In genomic region chr7:28049476-28050409, GRCm38 (mm10) we compare ENCODE assay signal across 8 mouse cellular contexts. TPM values are rescaled to one million over a fixed set of nuclear protein-coding genes. Genes with fewer than 3 reads are reported as not detected.
A peak's percentile ranks its signal among the peaks of the same experiment; 100 is the strongest.
DNase-seq lines count a peak whose midpoint lies in the region; ATAC-seq and TF ChIP-seq lines count a peak whose summit lies in the region.

TSS of gene Psmc4 (minus strand) at chr7:28050101.

- TF ChIP-seq CTCF in gastrocnemius, adult 2 months (IDR thresholded peaks at IDR 0.05) = peak; percentile 96; the same call in 1 of the 2 replicates
- peak; percentile 86 for TF ChIP-seq CTCF in hindbrain, postnatal 0 days (IDR thresholded peaks at IDR 0.05; ENCODE audit: low read depth)
- TF ChIP-seq CTCF in left cerebral cortex, adult 2 months (IDR thresholded peaks at IDR 0.05) = peak; percentile 95

- under 1% methylated on average over 52 of the region's 52 CpGs for WGBS in hindbrain, postnatal 0 days

- peaks cover 34% of the 10 kb centered on the region for H3K36me3 ChIP-seq in hindbrain, postnatal 0 days (ENCODE audit: insufficient read depth, low read length)

- H3K4me3 ChIP-seq in gastrocnemius, adult 2 months = peak within 1 kb of the TSS; percentile 98
- peak within 1 kb of the TSS; percentile 87 for H3K4me3 ChIP-seq in hindbrain, postnatal 0 days (ENCODE audit: low read length)
- H3K4me3 ChIP-seq in left cerebral cortex, adult 2 months = peak within 1 kb of the TSS; percentile 81

- intact Hi-C loops in gastrocnemius, adult 2 months (cut with DNase I) = loop anchor here (1.0 to 5.0 kb wide), 3 partner anchors 53 to 165 kb away; no protein-coding TSS in a partner anchor
- intact Hi-C loops in left cerebral cortex, adult 2 months (cut with DNase I) = loop anchor here (1.0 kb wide), 3 partner anchors 51 to 119 kb away; no protein-coding TSS in a partner anchor

- no peaks in the 10 kb centered on the region; the same call in 1 of the 2 replicates for H3K4me1 ChIP-seq in hindbrain, postnatal 0 days (ENCODE audit: insufficient read depth, low read length)

- peak within 1 kb of the TSS; percentile 93 for H3K27ac ChIP-seq in gastrocnemius, adult 2 months
- peak within 1 kb of the TSS; percentile 73; the same call in 1 of the 2 replicates for H3K27ac ChIP-seq in hindbrain, postnatal 0 days
- H3K27ac ChIP-seq in left cerebral cortex, adult 2 months = peak within 1 kb of the TSS; percentile 66

- peak; percentile 99 for ATAC-seq in common myeloid progenitor, adult 5-6 weeks (replicated peaks; ENCODE audit: low read depth, poor library complexity, severe bottlenecking)
- ATAC-seq in hindbrain, postnatal 0 days = peak; percentile 98
- peak; percentile 100 for ATAC-seq in megakaryocyte, adult 5-6 weeks (ENCODE audit: poor library complexity, severe bottlenecking)

- no peaks in the 10 kb centered on the region for H3K9me3 ChIP-seq in hindbrain, postnatal 0 days (ENCODE audit: low read length)

- H3K27me3 ChIP-seq in hindbrain, postnatal 0 days (ENCODE audit: insufficient read depth, low read length) = no peaks in the 10 kb centered on the region

- peak within 1 kb of the TSS; percentile 83 for H3K4me2 ChIP-seq in hindbrain, postnatal 0 days (ENCODE audit: low read depth, low read length)

- DNase-seq in ZHBTc4 (ENCODE audit: low read depth, low spot score) = peak; percentile 99
- DNase-seq in gastrocnemius, adult 2 months = peak; percentile 98
- DNase-seq in hindbrain, postnatal 0 days (ENCODE audit: low spot score) = peak; percentile 100
- peak; percentile 97 to 98 for DNase-seq in left cerebral cortex, adult 2 months (ENCODE audit: extremely low spot score in 1 of 2, low spot score in 2 of 2)
- DNase-seq in right cerebral cortex, adult 2 months (ENCODE audit: low spot score in 2 of 2) = peak; percentile 98 to 99
- peak; percentile 98 for DNase-seq in urinary bladder, postnatal 14 days (ENCODE audit: low spot score)

- H3K9ac ChIP-seq in hindbrain, postnatal 0 days (replicated peaks; ENCODE audit: low read length) = peak within 1 kb of the TSS; percentile 82

RNA-seq across cellular contexts. Expression of gene Psmc4, which starts in this region (rescaled TPM):
- 144 and 150 TPM in 2 replicates for total RNA-seq in common myeloid progenitor, adult 5-6 weeks (2017)
- total RNA-seq in gastrocnemius, adult 2 months (2021) = 100 to 1,000 TPM; 100 to 102 TPM
- 162 and 169 TPM in 2 replicates for total RNA-seq in hindbrain, postnatal 0 days (2014; rRNA removed)
- 256 and 261 TPM in 2 replicates for polyA plus RNA-seq in hindbrain, postnatal 0 days (2015; fragmentation: Nextera tagmentation; extraction: Ambion mirVana)
- total RNA-seq in left cerebral cortex, adult 2 months (2021) = 100 to 1,000 TPM; 127 to 130 TPM
- total RNA-seq in megakaryocyte, adult 5-6 weeks (2015) = 103 and 114 TPM in 2 replicates
- total RNA-seq in megakaryocyte, adult 5-6 weeks (2017) = 107 and 110 TPM in 2 replicates

Comparison
In these comparisons a context has a peak if more than half of its experiments do, and no peak if none do; other contexts are left out.
1. Peak in every context shown above with its lines: DNase-seq, ATAC-seq, H3K4me3 ChIP-seq and H3K27ac ChIP-seq.